Mouse (Mus musculus): Measurements from ENCODE around the gene Rplp2.

Gene Rplp2

GRCm38 (mm10) chr7:141481498-141482401 lies 34.6 kb downstream of the Rplp2 start:
- peak; percentile 70 for DNase-seq (ENCODE audit: low read depth, low spot score)

- no peak for DNase-seq (ENCODE audit: low read depth, low spot score)
These were observed 35.4 kb downstream of the Rplp2 start for GRCm38 (mm10) chr7:141482531-141483024.

GRCm38 (mm10) chr7:141483114-141483653 lies 36.0 kb downstream of the Rplp2 start:
- DNase-seq (ENCODE audit: low read depth, low spot score), result no peak

- no peak for DNase-seq (ENCODE audit: low read depth, low spot score)
These were observed 37.3 kb downstream of the Rplp2 start for GRCm38 (mm10) chr7:141484186-141485120.

GRCm38 (mm10) chr7:141485186-141485585 lies 38.0 kb downstream of the Rplp2 start:
- no peak for DNase-seq (ENCODE audit: low read depth, low spot score)

- DNase-seq (ENCODE audit: low read depth, low spot score), result no peak
These were observed 38.4 kb downstream of the Rplp2 start for GRCm38 (mm10) chr7:141485606-141486005.

GRCm38 (mm10) chr7:141486239-141486638 lies 39.1 kb downstream of the Rplp2 start:
- DNase-seq (ENCODE audit: low read depth, low spot score), result no peak

GRCm38 (mm10) chr7:141487141-141487540 lies 40.0 kb downstream of the Rplp2 start:
- no peak for DNase-seq (ENCODE audit: low read depth, low spot score)

GRCm38 (mm10) chr7:141491151-141491550 lies 44.0 kb downstream of the Rplp2 start:
- DNase-seq (ENCODE audit: low read depth, low spot score), result no peak

GRCm38 (mm10) chr7:141492738-141493137 lies 45.6 kb downstream of the Rplp2 start:
- no peak for DNase-seq (ENCODE audit: low read depth, low spot score)

GRCm38 (mm10) chr7:141493729-141494128 lies 46.6 kb downstream of the Rplp2 start:
- no peak for DNase-seq (ENCODE audit: low read depth, low spot score)

- DNase-seq (ENCODE audit: low read depth, low spot score), result no peak
These were observed 48.2 kb downstream of the Rplp2 start for GRCm38 (mm10) chr7:141495379-141495778.

GRCm38 (mm10) chr7:141495940-141496339 lies 48.8 kb downstream of the Rplp2 start:
- no peak for DNase-seq (ENCODE audit: low read depth, low spot score)

GRCm38 (mm10) chr7:141497600-141497999 lies 50.4 kb downstream of the Rplp2 start:
- DNase-seq (ENCODE audit: low read depth, low spot score), result no peak
